Mouse (Mus musculus): ENCODE data around the gene Rbm3.
"Not testable (repeated sequence)": the region's sequence is repeated elsewhere in the genome, so short reads cannot be mapped to it uniquely, and the experiment has no call there.

The Rbm3 gene

GRCm38 (mm10) chrX:8131393-8131792 is 14.3 kb downstream of the Rbm3 start:
- DNase-seq (ENCODE audit: low spot score in 2 of 2), result no peak

GRCm38 (mm10) chrX:8125235-8125634 is 20.4 kb downstream of the Rbm3 start:
- DNase-seq (ENCODE audit: low spot score in 2 of 2), result no peak

GRCm38 (mm10) chrX:8123821-8124470 is 21.7 kb downstream of the Rbm3 start:
- no peak for DNase-seq (ENCODE audit: low spot score in 2 of 2)

GRCm38 (mm10) chrX:8117264-8117663 is 28.4 kb downstream of the Rbm3 start:
- no peak for DNase-seq (ENCODE audit: low spot score in 2 of 2)

- DNase-seq (ENCODE audit: low spot score in 2 of 2), result no peak
Measured at GRCm38 (mm10) chrX:8115275-8115674, 30.4 kb downstream of the Rbm3 start.

GRCm38 (mm10) chrX:8105019-8105418 is 40.7 kb downstream of the Rbm3 start:
- no peak for DNase-seq (ENCODE audit: low spot score in 2 of 2)

GRCm38 (mm10) chrX:8102213-8102668 is 43.4 kb downstream of the Rbm3 start:
- no peak for DNase-seq (ENCODE audit: low spot score in 2 of 2)

- DNase-seq (ENCODE audit: low spot score in 2 of 2), result peak; percentile 51 to 74
Measured at GRCm38 (mm10) chrX:8101017-8101416, 44.7 kb downstream of the Rbm3 start.

- no peak for DNase-seq (ENCODE audit: low spot score in 2 of 2)
Measured at GRCm38 (mm10) chrX:8099435-8099834, 46.2 kb downstream of the Rbm3 start.

- peak; percentile 93 to 96 for DNase-seq (ENCODE audit: low spot score in 2 of 2)
Measured at GRCm38 (mm10) chrX:8096787-8097242, 48.9 kb downstream of the Rbm3 start.

GRCm38 (mm10) chrX:8096068-8096786 is 49.5 kb downstream of the Rbm3 start:
- peak in 1 of 2 experiments; percentile 82 for DNase-seq (ENCODE audit: low spot score in 2 of 2)

- no peak for DNase-seq (ENCODE audit: low spot score in 2 of 2)
Measured at GRCm38 (mm10) chrX:8095546-8095945, 50.1 kb downstream of the Rbm3 start.

- DNase-seq (ENCODE audit: low spot score in 2 of 2), result not testable (repeated sequence)
Measured at GRCm38 (mm10) chrX:8090954-8091347, 54.7 kb downstream of the Rbm3 start.

GRCm38 (mm10) chrX:8090346-8090953 is 55.2 kb downstream of the Rbm3 start, which contains the start of gene Was:
Gene Was (minus strand): TSS chrX:8090498.
- no peak for DNase-seq (ENCODE audit: low spot score in 2 of 2)

GRCm38 (mm10) chrX:8089746-8090145 is 55.9 kb downstream of the Rbm3 start:
- no peak for DNase-seq (ENCODE audit: low spot score in 2 of 2)
